Mouse (Mus musculus): ENCODE results near the gene Pde6c. TPM values are rescaled to one million over a fixed set of nuclear protein-coding genes. Genes with fewer than 3 reads are reported as not detected.

The Pde6c gene
- polyA plus RNA-seq, 1 experiment from 2014 or later: not detected

DNA sequence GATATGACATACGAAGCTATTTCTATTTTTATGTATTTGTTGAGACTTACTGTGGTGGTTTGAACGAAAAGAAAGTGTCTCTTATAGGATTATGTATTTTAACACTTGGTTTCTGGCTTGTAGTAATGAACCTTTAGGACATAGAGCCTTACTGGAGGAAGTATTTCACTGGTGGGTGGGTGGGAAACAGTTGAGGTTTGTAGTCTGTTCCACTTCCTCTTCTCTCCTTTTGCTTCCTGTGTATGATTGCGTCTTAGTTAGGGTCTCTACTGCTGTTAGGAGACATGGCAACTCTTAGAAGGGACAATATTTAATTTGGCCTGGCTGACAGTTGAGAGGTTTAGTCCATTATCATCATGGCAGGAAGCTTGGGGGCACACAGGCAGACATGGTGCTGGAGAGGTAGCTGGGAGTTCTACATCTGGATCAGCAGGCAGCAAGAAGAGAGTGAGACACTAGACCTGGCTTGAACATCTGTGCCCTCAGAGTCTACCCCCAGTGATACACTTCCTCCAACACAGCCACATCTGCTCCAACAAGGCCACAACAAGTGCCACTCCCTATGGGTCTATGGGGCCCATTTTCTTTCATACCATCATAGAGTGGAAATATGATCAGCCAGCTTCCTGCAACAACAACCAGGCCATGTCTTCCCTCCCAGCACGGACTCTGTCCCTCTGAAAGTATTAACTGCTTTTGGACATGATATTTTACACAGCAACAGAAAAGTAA lies 11.1 kb downstream of the Pde6c start:
- Histone ChIP-seq H3K4me3 (no peak overlapping the region), H3K27ac (replicated peaks) (no peak overlapping the region), H3K9ac (no peak overlapping the region), H3K9me3 (no peaks in the 10 kb centered on the region), H3K4me2 (no peak overlapping the region), H3K27me3 (replicated peaks) (no peaks in the 10 kb centered on the region), H3K36me3 (no peaks in the 10 kb centered on the region), H3K4me1 (no peaks in the 10 kb centered on the region)
- 59% methylated on average over 4 of the region's 4 CpGs for WGBS
- no peak for ATAC-seq (ENCODE audit: extremely low read depth, insufficient number of reproducible peaks, low FRiP score, low TSS enrichment)

- H3K27ac ChIP-seq (replicated peaks): no peak overlapping the region
- no peak overlapping the region for H3K9ac ChIP-seq
- no peaks in the 10 kb centered on the region; the same call in 1 of the 2 replicates for H3K27me3 ChIP-seq (replicated peaks)
- H3K9me3 ChIP-seq: 0 out of 2 replicates have a peak, but pooled peaks cover 4% of the 10 kb centered on the region
- no peaks in the 10 kb centered on the region for H3K36me3 ChIP-seq
- H3K4me2 ChIP-seq: no peak overlapping the region
- H3K4me1 ChIP-seq: no peaks in the 10 kb centered on the region
- 91% methylated on average over 1 of the region's 1 CpGs for WGBS
- no peak overlapping the region for H3K4me3 ChIP-seq
- ATAC-seq (ENCODE audit: extremely low read depth, insufficient number of reproducible peaks, low FRiP score, low TSS enrichment): no peak
These were observed 23.7 kb downstream of the Pde6c start for GRCm38 (mm10) chr19:38156243-38156642.

DNA sequence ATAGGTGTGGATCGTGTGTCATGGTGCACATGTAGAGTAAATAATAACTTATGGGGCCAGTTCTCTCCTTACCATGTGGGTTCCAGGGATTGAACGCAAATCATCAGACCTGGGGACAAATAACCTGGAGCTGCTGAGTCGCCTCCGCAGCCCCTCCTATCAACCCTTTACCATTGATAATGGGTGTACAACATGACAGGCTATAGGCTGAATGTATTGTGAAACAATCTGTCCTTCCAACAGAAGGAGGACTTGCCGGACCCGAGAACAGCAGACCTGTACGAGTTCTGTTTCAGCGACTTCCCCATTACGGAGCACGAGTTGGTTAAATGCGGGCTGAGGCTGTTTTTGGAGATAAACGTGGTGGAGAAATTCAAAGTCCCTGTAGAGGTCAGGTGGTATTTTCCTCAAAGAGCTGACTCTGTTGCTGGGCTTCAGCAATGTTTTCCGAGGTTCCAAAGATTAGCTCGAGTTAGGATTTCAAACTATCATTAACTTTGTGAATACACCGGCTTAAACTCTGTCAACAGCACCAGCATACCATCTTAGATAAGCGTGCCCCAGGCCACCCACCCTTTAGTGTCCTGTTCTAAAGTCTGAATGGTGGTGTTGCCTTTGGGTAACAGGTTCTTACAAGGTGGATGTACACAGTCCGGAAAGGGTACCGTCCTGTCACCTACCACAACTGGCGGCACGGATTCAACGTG lies 29.2 kb downstream of the Pde6c start:
- no peaks in the 10 kb centered on the region for H3K9me3 ChIP-seq
- no peaks in the 10 kb centered on the region; the same call in 1 of the 2 replicates for H3K27me3 ChIP-seq (replicated peaks)
- no peak overlapping the region for H3K9ac ChIP-seq
- no peak overlapping the region for H3K27ac ChIP-seq (replicated peaks)
- WGBS: 82% methylated on average over 21 of the region's 21 CpGs
- no peak overlapping the region for H3K4me3 ChIP-seq
- no peak for ATAC-seq (ENCODE audit: extremely low read depth, insufficient number of reproducible peaks, low FRiP score, low TSS enrichment)
- no peaks in the 10 kb centered on the region for H3K36me3 ChIP-seq
- H3K4me1 ChIP-seq: no peaks in the 10 kb centered on the region
- H3K4me2 ChIP-seq: no peak overlapping the region

DNA sequence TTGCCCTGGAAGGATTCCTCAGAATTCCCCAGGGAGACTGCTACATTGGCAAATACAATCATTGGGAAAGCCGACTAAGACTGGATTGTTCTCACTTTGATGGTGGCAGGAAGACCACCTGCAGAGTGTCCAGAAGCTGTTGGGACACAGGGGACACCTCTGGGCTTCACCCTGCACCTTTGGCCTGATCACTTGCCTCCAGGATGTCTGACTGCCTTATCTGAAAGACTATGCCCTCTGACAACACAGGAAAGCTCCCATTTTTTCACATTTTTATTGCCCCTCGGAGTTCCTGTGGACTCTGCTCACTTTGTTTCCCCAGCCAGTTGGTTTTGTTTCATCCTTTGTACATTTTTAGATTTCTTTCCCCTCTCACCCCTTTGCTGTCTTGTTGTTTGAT lies 32.1 kb downstream of the Pde6c start:
- no peak overlapping the region for H3K27ac ChIP-seq (replicated peaks)
- no peaks in the 10 kb centered on the region; the same call in 1 of the 2 replicates for H3K27me3 ChIP-seq (replicated peaks)
- peaks cover 4% of the 10 kb centered on the region for H3K4me1 ChIP-seq
- H3K36me3 ChIP-seq: no peaks in the 10 kb centered on the region
- H3K4me2 ChIP-seq: no peak overlapping the region
- H3K9me3 ChIP-seq: peaks cover 4% of the 10 kb centered on the region; the same call in 1 of the 2 replicates
- ATAC-seq (ENCODE audit: extremely low read depth, insufficient number of reproducible peaks, low FRiP score, low TSS enrichment): no peak
- H3K9ac ChIP-seq: no peak overlapping the region
- no peak overlapping the region for H3K4me3 ChIP-seq
- WGBS: 44% methylated on average over 2 of the region's 2 CpGs

DNA sequence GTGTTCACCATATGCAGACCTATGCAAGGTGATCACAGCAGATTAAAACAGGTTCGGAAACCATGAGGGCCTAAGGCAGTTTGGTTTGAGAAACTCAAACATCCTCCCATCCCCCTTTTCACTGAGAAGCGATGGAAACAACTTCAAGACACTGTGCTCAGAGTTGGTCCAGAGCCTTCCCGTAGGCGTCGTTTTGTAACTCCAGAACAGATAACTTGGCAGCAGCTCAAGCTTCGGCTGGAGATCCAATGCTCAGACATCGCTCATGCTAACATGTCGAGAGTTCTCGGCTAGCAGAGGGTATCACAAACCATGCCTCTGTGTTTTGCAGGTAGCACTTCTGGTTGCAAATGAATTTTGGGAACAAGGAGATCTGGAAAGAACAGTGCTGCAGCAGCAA lies 47.1 kb downstream of the Pde6c start:
- H3K36me3 ChIP-seq: peaks cover 13% of the 10 kb centered on the region
- H3K9me3 ChIP-seq: no peaks in the 10 kb centered on the region
- no peak overlapping the region for H3K4me2 ChIP-seq
- H3K4me3 ChIP-seq: no peak overlapping the region
- no peak overlapping the region for H3K9ac ChIP-seq
- H3K27me3 ChIP-seq (replicated peaks): no peaks in the 10 kb centered on the region
- 79% methylated on average over 9 of the region's 9 CpGs for whole genome bisulfite sequencing
- no peaks in the 10 kb centered on the region for H3K4me1 ChIP-seq
- ATAC-seq (ENCODE audit: extremely low read depth, insufficient number of reproducible peaks, low FRiP score, low TSS enrichment): no peak
- no peak overlapping the region for H3K27ac ChIP-seq (replicated peaks)

DNA sequence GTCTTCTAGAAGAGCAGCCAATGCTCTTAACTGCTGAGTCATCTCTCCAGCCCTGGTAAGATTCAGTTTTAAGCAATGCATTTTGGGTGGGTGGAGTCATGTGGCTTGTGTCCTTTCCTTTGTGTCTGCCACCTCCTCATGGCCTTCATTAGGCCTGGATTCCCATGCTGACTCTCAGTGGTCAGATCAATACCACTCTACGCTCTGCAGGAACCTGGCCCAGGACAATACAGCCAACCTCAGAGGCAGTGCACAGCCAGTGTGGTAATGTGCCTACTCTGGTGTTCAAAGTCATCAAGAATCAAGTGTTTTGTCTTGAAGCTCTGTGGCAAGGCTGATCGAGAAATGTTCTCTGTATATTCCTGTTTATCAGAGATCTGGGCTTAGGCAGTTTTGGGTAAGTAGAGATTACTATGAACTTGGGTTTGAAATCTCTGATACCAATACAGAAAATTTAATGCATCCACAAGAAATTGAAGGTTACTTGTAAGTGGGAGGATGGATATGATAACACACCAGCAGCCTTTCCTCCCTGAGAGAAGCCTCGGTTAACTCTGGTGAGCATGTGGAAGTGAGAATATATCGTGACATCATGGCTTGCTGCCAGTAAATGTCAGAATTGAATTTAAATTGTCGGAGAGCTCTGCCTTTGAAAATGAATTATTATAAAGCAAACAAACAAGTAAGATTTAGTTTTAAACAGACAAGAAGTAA lies 54.2 kb downstream of the Pde6c start:
- H3K4me1 ChIP-seq: no peaks in the 10 kb centered on the region
- H3K36me3 ChIP-seq: peaks cover 42% of the 10 kb centered on the region
- no peak overlapping the region for H3K27ac ChIP-seq (replicated peaks)
- H3K9ac ChIP-seq: no peak overlapping the region
- no peak for ATAC-seq (ENCODE audit: extremely low read depth, insufficient number of reproducible peaks, low FRiP score, low TSS enrichment)
- no peak overlapping the region for H3K4me2 ChIP-seq
- 80% methylated on average over 5 of the region's 5 CpGs for WGBS
- H3K4me3 ChIP-seq: no peak overlapping the region
- H3K27me3 ChIP-seq (replicated peaks): no peaks in the 10 kb centered on the region
- no peaks in the 10 kb centered on the region for H3K9me3 ChIP-seq

DNA sequence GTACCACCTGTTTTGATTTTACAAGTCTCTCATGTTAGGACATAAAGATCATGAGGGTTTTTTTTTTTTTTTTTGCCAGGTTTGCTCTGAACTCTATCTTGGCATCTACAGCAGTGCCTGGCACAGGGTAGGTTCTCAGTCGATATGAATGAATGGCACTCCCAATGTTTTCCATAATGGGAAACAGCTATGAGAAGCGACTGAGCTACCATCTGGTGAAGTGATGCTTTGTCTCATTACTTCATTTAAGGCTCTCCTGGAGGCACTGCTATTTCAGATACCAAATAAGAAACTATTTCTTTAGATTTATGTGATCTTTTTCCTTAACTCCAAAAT lies 54.7 kb downstream of the Pde6c start:
- no peak overlapping the region for H3K4me2 ChIP-seq
- H3K27ac ChIP-seq (replicated peaks): no peak overlapping the region
- H3K27me3 ChIP-seq (replicated peaks): no peaks in the 10 kb centered on the region
- no peak overlapping the region for H3K4me3 ChIP-seq
- H3K9ac ChIP-seq: no peak overlapping the region
- no peak for ATAC-seq (ENCODE audit: extremely low read depth, insufficient number of reproducible peaks, low FRiP score, low TSS enrichment)
- H3K9me3 ChIP-seq: no peaks in the 10 kb centered on the region
- no peaks in the 10 kb centered on the region for H3K4me1 ChIP-seq
- peaks cover 47% of the 10 kb centered on the region for H3K36me3 ChIP-seq
- 82% methylated on average over 2 of the region's 2 CpGs for WGBS

GRCm38 (mm10) chr19:38190606-38191005 lies 58.0 kb downstream of the Pde6c start:
- Histone ChIP-seq H3K9me3 (no peaks in the 10 kb centered on the region), H3K27ac (replicated peaks) (no peak overlapping the region), H3K36me3 (peaks cover 56% of the 10 kb centered on the region), H3K4me2 (no peak overlapping the region), H3K4me1 (no peaks in the 10 kb centered on the region), H3K9ac (no peak overlapping the region), H3K4me3 (no peak overlapping the region), H3K27me3 (replicated peaks) (no peaks in the 10 kb centered on the region)
- ATAC-seq (ENCODE audit: extremely low read depth, insufficient number of reproducible peaks, low FRiP score, low TSS enrichment): no peak
- WGBS: 82% methylated on average over 3 of the region's 3 CpGs

DNA sequence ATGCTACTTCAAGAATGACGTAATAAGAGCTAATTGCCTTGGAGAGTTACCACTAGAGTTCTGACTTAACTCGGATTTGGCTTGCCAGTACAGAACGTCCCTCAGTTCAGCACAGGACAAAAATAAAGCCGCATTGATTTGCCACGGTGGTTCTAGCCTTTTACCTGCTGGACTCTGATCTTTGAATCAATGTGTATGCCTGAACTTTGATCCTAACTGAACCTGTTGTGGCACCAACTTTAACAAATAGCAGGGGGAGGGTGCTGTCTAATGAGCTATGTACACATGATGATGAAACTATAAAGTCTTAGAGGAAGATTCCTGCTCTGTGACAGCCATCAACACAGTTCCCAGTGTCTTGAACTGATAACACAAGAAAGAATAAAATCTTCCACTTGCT lies 58.9 kb downstream of the Pde6c start:
- peaks cover 51% of the 10 kb centered on the region for H3K36me3 ChIP-seq
- H3K27me3 ChIP-seq (replicated peaks): no peaks in the 10 kb centered on the region
- H3K9ac ChIP-seq: no peak overlapping the region
- H3K4me1 ChIP-seq: no peaks in the 10 kb centered on the region
- H3K4me2 ChIP-seq: no peak overlapping the region
- no peak for ATAC-seq (ENCODE audit: extremely low read depth, insufficient number of reproducible peaks, low FRiP score, low TSS enrichment)
- 85% methylated on average over 5 of the region's 5 CpGs for WGBS
- no peak overlapping the region for H3K27ac ChIP-seq (replicated peaks)
- no peaks in the 10 kb centered on the region for H3K9me3 ChIP-seq
- H3K4me3 ChIP-seq: no peak overlapping the region

GRCm38 (mm10) chr19:38195245-38195644 lies 62.7 kb downstream of the Pde6c start:
- Histone ChIP-seq H3K36me3 (peaks cover 43% of the 10 kb centered on the region), H3K9me3 (no peaks in the 10 kb centered on the region), H3K9ac (no peak overlapping the region), H3K4me3 (no peak overlapping the region), H3K27ac (replicated peaks) (no peak overlapping the region), H3K27me3 (replicated peaks) (no peaks in the 10 kb centered on the region), H3K4me1 (no peaks in the 10 kb centered on the region), H3K4me2 (no peak overlapping the region)
- no peak for ATAC-seq (ENCODE audit: extremely low read depth, insufficient number of reproducible peaks, low FRiP score, low TSS enrichment)
- 92% methylated on average over 4 of the region's 4 CpGs for WGBS

- Histone ChIP-seq H3K27ac (replicated peaks) (no peak overlapping the region), H3K4me3 (no peak overlapping the region), H3K4me2 (no peak overlapping the region), H3K9me3 (no peaks in the 10 kb centered on the region), H3K4me1 (no peaks in the 10 kb centered on the region), H3K9ac (no peak overlapping the region), H3K27me3 (replicated peaks) (no peaks in the 10 kb centered on the region), H3K36me3 (peaks cover 52% of the 10 kb centered on the region)
- 83% methylated on average over 5 of the region's 5 CpGs for WGBS
- ATAC-seq (ENCODE audit: extremely low read depth, insufficient number of reproducible peaks, low FRiP score, low TSS enrichment): no peak
These were observed 66.2 kb downstream of the Pde6c start for GRCm38 (mm10) chr19:38198731-38199130.

Data from heart, embryonic 13.5 days (tissue).